ENCODE assay signal across 21 mouse cellular contexts in the genomic region with DNA sequence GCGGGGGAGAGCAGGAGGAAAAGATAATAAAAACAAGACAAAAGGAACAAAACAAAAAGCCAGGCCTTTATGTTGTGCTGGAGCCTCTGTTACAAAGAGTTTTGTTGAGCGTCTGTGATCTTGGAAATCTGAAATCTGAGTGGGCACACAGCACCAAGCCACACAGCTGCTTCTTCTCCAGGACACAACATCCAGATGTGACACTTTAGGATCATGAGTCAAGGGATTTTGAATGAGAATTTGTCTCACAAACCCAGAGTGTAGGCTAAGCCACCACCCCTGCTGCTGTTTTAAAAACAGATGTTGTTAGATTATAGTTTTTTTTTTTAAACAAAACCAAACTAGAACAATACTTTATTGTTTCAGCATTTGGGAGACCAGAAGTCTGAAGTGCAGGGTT. TPM values are rescaled to one million over a fixed set of nuclear protein-coding genes. Genes with fewer than 3 reads are reported as not detected.
"Had no signal": no experiment of that assay in that cellular context is flagged by ENCODE, and none has a peak within 500 bp of the region (broad histone marks: within the 10 kb centered on the region; RNA-seq: fewer than 3 reads in every experiment).

No protein-coding gene starts in this region.

- DNase-seq: liver, embryonic 13.5 days; liver, postnatal 0 days; right cerebral cortex, postnatal 14 days; thymus, adult 2 months; thymus, postnatal 25 days; thymus, postnatal 4 days had no signal

- H3K36me3 ChIP-seq: liver, embryonic 13.5 days; liver, embryonic 15.5 days; midbrain, embryonic 13.5 days; midbrain, embryonic 15.5 days; neural tube, embryonic 12.5 days; stomach, embryonic 15.5 days had no signal

- H3K4me3 ChIP-seq: liver, embryonic 13.5 days; liver, embryonic 15.5 days; midbrain, embryonic 13.5 days; midbrain, embryonic 15.5 days; neural tube, embryonic 12.5 days; stomach, embryonic 15.5 days had no signal

- H3K27me3 ChIP-seq: liver, embryonic 13.5 days; liver, embryonic 15.5 days; midbrain, embryonic 15.5 days; neural tube, embryonic 12.5 days; stomach, embryonic 15.5 days had no signal

- H3K4me1 ChIP-seq: liver, embryonic 13.5 days; liver, embryonic 15.5 days; midbrain, embryonic 13.5 days; midbrain, embryonic 15.5 days; stomach, embryonic 15.5 days had no signal

- ATAC-seq: liver, postnatal 0 days; midbrain, embryonic 13.5 days; midbrain, embryonic 15.5 days had no signal

- H3K27ac ChIP-seq: liver, embryonic 13.5 days; liver, embryonic 15.5 days; macrophage; midbrain, embryonic 13.5 days; midbrain, embryonic 15.5 days; neural tube, embryonic 12.5 days; stomach, embryonic 15.5 days; stomach, postnatal 0 days had no signal

- H3K9me3 ChIP-seq: liver, embryonic 13.5 days; liver, embryonic 15.5 days; megakaryocyte, embryonic 14.5 days; midbrain, embryonic 13.5 days; midbrain, embryonic 15.5 days; neural tube, embryonic 12.5 days; stomach, embryonic 15.5 days had no signal

- H3K4me2 ChIP-seq: liver, embryonic 11.5 days; liver, embryonic 13.5 days; liver, embryonic 15.5 days; midbrain, embryonic 11.5 days; midbrain, embryonic 13.5 days; midbrain, embryonic 15.5 days; neural tube, embryonic 12.5 days; stomach, embryonic 15.5 days had no signal

- H3K9ac ChIP-seq: liver, embryonic 13.5 days; liver, embryonic 15.5 days; liver, postnatal 0 days; midbrain, embryonic 13.5 days; midbrain, embryonic 15.5 days; neural tube, embryonic 12.5 days; stomach, embryonic 15.5 days had no signal

RNA-seq across cellular contexts. Expression of gene Lmod3, which starts 19.8 kb away (rescaled TPM):
- total RNA-seq: megakaryocyte progenitor cell, adult 5-6 weeks; midbrain, postnatal 0 days; monocyte, adult 5-6 weeks; neutrophil, adult 5-6 weeks had no signal
- polyA plus RNA-seq: liver, embryonic 11.5 days; macrophage; midbrain, embryonic 15.5 days; midbrain, postnatal 0 days; spleen, adult 2 months had no signal
